Mouse (Mus musculus) heart, postnatal 0 days (tissue): ENCODE data around the gene Fam71d. TPM values are rescaled to one million over a fixed set of nuclear protein-coding genes. Genes with fewer than 3 reads are reported as not detected.

ENCODE experiments used
- ATAC-seq: fragments of 200-750 bp; cut with Nextera tagmentation; 2 replicates; pipeline ENCODE4 v1.8.0; 2017; ENCODE audit warnings: low read depth, moderate number of reproducible peaks, moderate library complexity; ENCODE audit not compliant: insufficient read depth
- DNase-seq: peaks from one replicate; pipeline ENCODE4 v3.0.0-alpha.2; 2016; ENCODE audit warnings: low spot score
- H3K27ac ChIP-seq: fragments of 300-500 bp; sonication (generic); 2 replicates; pipeline ENCODE4 v1.5.1; 2014; ENCODE audit warnings: low read depth, mild to moderate bottlenecking
- H3K27me3 ChIP-seq: fragments of 300-500 bp; sonication (generic); 2 replicates; pipeline ENCODE4 v1.6.1; 2014; ENCODE audit warnings: low read length, mixed read lengths; ENCODE audit not compliant: control insufficient read depth, insufficient read depth
- H3K36me3 ChIP-seq: fragments of 300-500 bp; sonication (generic); replicated peaks from 2 replicates; pipeline ENCODE4 v1.6.1; 2014; ENCODE audit warnings: low read length, mixed read lengths; ENCODE audit not compliant: control insufficient read depth, insufficient read depth
- H3K4me1 ChIP-seq: fragments of 300-500 bp; sonication (generic); 2 replicates; pipeline ENCODE4 v1.6.1; 2014; ENCODE audit warnings: antibody characterized with exemption; ENCODE audit not compliant: control insufficient read depth, insufficient read depth
- H3K4me2 ChIP-seq: fragments of 300-500 bp; sonication (generic); 2 replicates; pipeline ENCODE4 v1.6.1; 2014; ENCODE audit warnings: low read depth, mild to moderate bottlenecking, low read length, moderate library complexity
- H3K4me3 ChIP-seq: fragments of 300-500 bp; sonication (generic); 2 replicates; pipeline ENCODE4 v1.5.1; 2014; ENCODE audit warnings: low read depth, low read length
- H3K9ac ChIP-seq: fragments of 300-500 bp; sonication (generic); replicated peaks from 2 replicates; pipeline ENCODE4 v1.6.1; 2014; ENCODE audit warnings: low read depth, low read length, mixed read lengths
- H3K9me3 ChIP-seq: fragments of 300-500 bp; sonication (generic); replicated peaks from 2 replicates; pipeline ENCODE4 v1.6.1; 2016; ENCODE audit warnings: low read length; ENCODE audit not compliant: control insufficient read depth
- CTCF ChIP-seq: IDR thresholded peaks from 2 replicates; pipeline ENCODE4 v1.5.1; 2016; ENCODE audit warnings: antibody characterized with exemption, control low read depth, low read depth
- EP300 ChIP-seq: IDR thresholded peaks from 2 replicates; pipeline ENCODE4 v1.6.1; 2016; ENCODE audit warnings: antibody characterized with exemption, low read depth
- WGBS: fragments of 180-500 bp; shearing (Covaris S2); extraction: QIAGEN DNeasy Blood & Tissue Kit; methylation state at CpG from one replicate; pipeline ENCODE4 v1.1.7; 2014; 5-methylcytosine and 5-hydroxymethylcytosine counted together
- polyA plus RNA-seq: library from polyadenylated mRNA; unstranded; fragments of >200 nt; fragmentation: Nextera tagmentation; extraction: Ambion mirVana; gene quantifications from 2 replicates; pipeline ENCODE4 v1.2.1, GENCODE M21; 2015
- total RNA-seq: library from RNA; depleted of rRNA; stranded (reverse); fragments of >200 nt; gene quantifications from 2 replicates; pipeline ENCODE4 v1.2.3, GENCODE M21; 2014; ENCODE audit warnings: low replicate concordance

Gene Fam71d
- total and polyA plus RNA-seq, 2 experiments from 2014 or later, result 0.11 TPM; not detected in 1

- peak overlapping the region; percentile 33 for H3K9ac ChIP-seq
These were observed 56.8 kb downstream of the Fam71d start for GRCm38 (mm10) chr12:78748113-78748512.

GRCm38 (mm10) chr12:78748557-78749377 is 57.4 kb downstream of the Fam71d start, which contains the start of gene Mpp5:
Gene Mpp5, plus strand, starts transcription at chr12:78748907.
- WGBS, result under 1% methylated on average over 74 of the region's 98 CpGs
- H3K27me3 ChIP-seq, result no peaks in the 10 kb centered on the region
- peak within 1 kb of the TSS; percentile 72 for H3K4me2 ChIP-seq
- H3K36me3 ChIP-seq, result no peaks in the 10 kb centered on the region
- peak; percentile 96 for DNase-seq
- peak; percentile 99 for ATAC-seq
- TF ChIP-seq EP300 (no peak), CTCF (no peak)
- peak within 1 kb of the TSS; percentile 97 for H3K27ac ChIP-seq
- peak within 1 kb of the TSS; percentile 94 for H3K4me3 ChIP-seq
- H3K9ac ChIP-seq, result peak within 1 kb of the TSS; percentile 92
- no peaks in the 10 kb centered on the region for H3K9me3 ChIP-seq
- H3K4me1 ChIP-seq, result peaks cover 9% of the 10 kb centered on the region

More at GRCm38 (mm10) chr12:78748113-78748512, 56.8 kb downstream of the Fam71d start:
- Histone ChIP-seq H3K27me3 (no peaks in the 10 kb centered on the region), H3K9me3 (no peaks in the 10 kb centered on the region), H3K4me2 (peak overlapping the region; percentile 72), H3K27ac (no peak overlapping the region), H3K4me3 (peak overlapping the region; percentile 94), H3K36me3 (no peaks in the 10 kb centered on the region), H3K4me1 (peaks cover 6% of the 10 kb centered on the region)
- under 1% methylated on average over 10 of the region's 10 CpGs for WGBS
- ATAC-seq (no peak), DNase-seq (no peak)
- TF ChIP-seq EP300, result no peak
- TF ChIP-seq CTCF, result no peak

GRCm38 (mm10) chr12:78749378-78749801 is 58.1 kb downstream of the Fam71d start:
- H3K9me3 ChIP-seq, result no peaks in the 10 kb centered on the region
- ATAC-seq, result peak; percentile 34
- peak overlapping the region; percentile 92 for H3K9ac ChIP-seq
- WGBS, result under 1% methylated on average over 25 of the region's 25 CpGs
- peak overlapping the region; percentile 94 for H3K4me3 ChIP-seq
- H3K4me1 ChIP-seq, result peaks cover 9% of the 10 kb centered on the region
- no peaks in the 10 kb centered on the region for H3K36me3 ChIP-seq
- peak; percentile 79 for DNase-seq
- H3K27ac ChIP-seq, result peak overlapping the region; percentile 97
- TF ChIP-seq EP300, result no peak
- no peak for TF ChIP-seq CTCF
- H3K4me2 ChIP-seq, result peak overlapping the region; percentile 63
- no peaks in the 10 kb centered on the region for H3K27me3 ChIP-seq

- H3K27me3 ChIP-seq, result no peaks in the 10 kb centered on the region
- TF ChIP-seq EP300 (no peak), CTCF (no peak)
- ATAC-seq, result no peak
- no peaks in the 10 kb centered on the region for H3K4me1 ChIP-seq
- H3K36me3 ChIP-seq, result no peaks in the 10 kb centered on the region
- no peak overlapping the region for H3K27ac ChIP-seq
- H3K9me3 ChIP-seq, result no peaks in the 10 kb centered on the region
- H3K4me2 ChIP-seq, result no peak overlapping the region
- no peak for DNase-seq
- H3K4me3 ChIP-seq, result no peak overlapping the region
- no peak overlapping the region for H3K9ac ChIP-seq
These were observed 70.6 kb downstream of the Fam71d start for GRCm38 (mm10) chr12:78761979-78762378.

GRCm38 (mm10) chr12:78769031-78769713 is 77.8 kb downstream of the Fam71d start:
- DNase-seq, result no peak
- Histone ChIP-seq H3K9ac (no peak overlapping the region), H3K36me3 (no peaks in the 10 kb centered on the region), H3K4me2 (no peak overlapping the region), H3K4me3 (no peak overlapping the region), H3K27me3 (no peaks in the 10 kb centered on the region), H3K9me3 (no peaks in the 10 kb centered on the region), H3K4me1 (peaks cover 20% of the 10 kb centered on the region), H3K27ac (peak overlapping the region; percentile 57)
- no peak for ATAC-seq
- TF ChIP-seq EP300 (no peak), CTCF (no peak)
- 40% methylated on average over 6 of the region's 6 CpGs for WGBS
